Mouse (Mus musculus) liver, adult 2 months (tissue): ENCODE measurements around the gene Nrd1. TPM values are rescaled to one million over a fixed set of nuclear protein-coding genes. Genes with fewer than 3 reads are reported as not detected.

Experiments used
- DNase-seq: peaks from one replicate; pipeline ENCODE4 v3.0.0-alpha.2; 2011; ENCODE audit warnings: low read depth, low spot score; ENCODE audit errors: extremely low read depth
- H3K27ac ChIP-seq: fragments of 200-500 bp; replicated peaks from 2 replicates; pipeline ENCODE4 v1.5.1; 2012; ENCODE audit warnings: low read depth, mild to moderate bottlenecking, control low read depth, inconsistent platforms, low read length; ENCODE audit not compliant: insufficient read depth
- H3K27me3 ChIP-seq: fragments of 200-500 bp; 2 replicates; pipeline ENCODE4 v1.6.1; 2012; ENCODE audit warnings: mild to moderate bottlenecking, moderate library complexity, low read length, inconsistent platforms; ENCODE audit not compliant: control insufficient read depth, insufficient read depth
- H3K36me3 ChIP-seq: fragments of 200-500 bp; 2 replicates; pipeline ENCODE4 v1.6.1; 2012; ENCODE audit warnings: low read length, inconsistent platforms; ENCODE audit not compliant: control insufficient read depth, insufficient read depth
- H3K4me1 ChIP-seq: fragments of 200-500 bp; 2 replicates; pipeline ENCODE4 v1.6.1; 2011; ENCODE audit warnings: low read length; ENCODE audit not compliant: control insufficient read depth, insufficient read depth
- H3K4me3 ChIP-seq: fragments of 200-500 bp; 2 replicates; pipeline ENCODE4 v1.5.1; 2011; ENCODE audit warnings: low read depth, mild to moderate bottlenecking, control low read depth, low read length, moderate library complexity; ENCODE audit not compliant: insufficient read depth
- H3K79me2 ChIP-seq: fragments of 200-500 bp; 2 replicates; pipeline ENCODE4 v1.6.1; 2012; ENCODE audit warnings: inconsistent platforms, mild to moderate bottlenecking, low read length, moderate library complexity; ENCODE audit not compliant: control insufficient read depth, insufficient read depth
- H3K9ac ChIP-seq: fragments of 200-500 bp; 2 replicates; pipeline ENCODE4 v1.6.1; 2012; ENCODE audit warnings: low read depth, mild to moderate bottlenecking, control low read depth, inconsistent platforms, low read length
- CTCF ChIP-seq: fragments of 200-500 bp; IDR thresholded peaks from 2 replicates; pipeline ENCODE4 v1.5.1; 2011; ENCODE audit warnings: low read depth, low read length, control low read depth
- POLR2A ChIP-seq: fragments of 200-500 bp; IDR thresholded peaks from 2 replicates; pipeline ENCODE4 v1.6.1; 2011; ENCODE audit warnings: low read length, control low read depth; ENCODE audit not compliant: insufficient read depth; ENCODE audit errors: extremely low read depth
- WGBS: fragments of 180-500 bp; shearing (Covaris S2); methylation state at CpG from one replicate; pipeline ENCODE4 v1.1.7; 2018; 5-methylcytosine and 5-hydroxymethylcytosine counted together
- polyA plus RNA-seq: library from polyadenylated mRNA; depleted of rRNA; stranded (reverse); fragments of >200 nt; gene quantifications from 2 replicates; pipeline ENCODE4 v1.2.3, GENCODE M21; 2012
- total RNA-seq: library from RNA; depleted of rRNA; stranded (reverse); fragments of >200 nt; gene quantifications from 2 replicates; pipeline ENCODE4 v1.2.3, GENCODE M21; 2014

The Nrd1 gene
- total and polyA plus RNA-seq, 2 experiments = 14.5 to 61.5 TPM

DNA sequence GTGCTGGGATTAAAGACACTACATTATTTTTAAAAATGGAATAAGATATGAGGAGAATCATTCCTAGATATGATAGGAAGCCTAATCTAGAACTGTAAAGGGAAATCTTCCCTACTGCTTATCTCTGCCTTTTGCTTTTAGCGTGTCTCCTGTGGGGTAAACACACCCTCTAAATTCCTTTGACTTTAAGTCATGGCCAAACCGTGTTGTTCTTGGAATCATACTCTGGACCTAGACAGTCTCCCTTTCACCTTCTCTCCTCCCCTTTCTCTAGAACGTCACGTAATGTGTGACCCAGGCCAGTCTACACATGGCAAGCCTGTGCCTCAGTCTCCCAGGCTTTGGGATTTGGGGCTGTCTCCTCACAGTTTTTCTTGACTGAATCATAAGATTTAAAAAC lies 47.8 kb downstream of the Nrd1 start:
- Histone ChIP-seq H3K9ac (no peak overlapping the region), H3K4me3 (no peak overlapping the region), H3K36me3 (peaks cover 57% of the 10 kb centered on the region), H3K4me1 (no peaks in the 10 kb centered on the region), H3K27me3 (no peaks in the 10 kb centered on the region), H3K27ac (no peak overlapping the region), H3K79me2 (no peaks in the 10 kb centered on the region)
- no peak for DNase-seq
- no peak for TF ChIP-seq CTCF
- WGBS = 74% methylated on average over 4 of the region's 4 CpGs

- Histone ChIP-seq H3K27ac (no peak overlapping the region), H3K9ac (no peak overlapping the region), H3K36me3 (peaks cover 42% of the 10 kb centered on the region), H3K27me3 (no peaks in the 10 kb centered on the region), H3K4me1 (no peaks in the 10 kb centered on the region), H3K79me2 (no peaks in the 10 kb centered on the region), H3K4me3 (no peak overlapping the region)
- DNase-seq = no peak
- 50% methylated on average over 1 of the region's 1 CpGs for WGBS
- TF ChIP-seq POLR2A (no peak), CTCF (no peak)
Observed at GRCm38 (mm10) chr4:109052282-109052681, 51.8 kb downstream of the Nrd1 start.

- no peak for DNase-seq
- H3K27me3 ChIP-seq = no peaks in the 10 kb centered on the region
- peaks cover 47% of the 10 kb centered on the region for H3K36me3 ChIP-seq
- WGBS = 93% methylated on average over 9 of the region's 9 CpGs
- no peak overlapping the region for H3K9ac ChIP-seq
- TF ChIP-seq CTCF = no peak
- no peak for TF ChIP-seq POLR2A
- H3K4me3 ChIP-seq = no peak overlapping the region
- H3K79me2 ChIP-seq = no peaks in the 10 kb centered on the region
- no peaks in the 10 kb centered on the region for H3K4me1 ChIP-seq
- H3K27ac ChIP-seq = no peak overlapping the region
Observed at GRCm38 (mm10) chr4:109054003-109054402, 53.5 kb downstream of the Nrd1 start.

GRCm38 (mm10) chr4:109056351-109056750 lies 55.9 kb downstream of the Nrd1 start:
- no peak overlapping the region for H3K9ac ChIP-seq
- H3K4me3 ChIP-seq = no peak overlapping the region
- H3K4me1 ChIP-seq = no peaks in the 10 kb centered on the region
- 79% methylated on average over 7 of the region's 7 CpGs for WGBS
- H3K27ac ChIP-seq = no peak overlapping the region
- no peaks in the 10 kb centered on the region for H3K27me3 ChIP-seq
- no peaks in the 10 kb centered on the region for H3K79me2 ChIP-seq
- peaks cover 53% of the 10 kb centered on the region for H3K36me3 ChIP-seq
- DNase-seq = no peak
- TF ChIP-seq POLR2A = no peak
- 0 out of 2 replicates have a peak, but pooled peaks have one; percentile 3 for TF ChIP-seq CTCF

DNA sequence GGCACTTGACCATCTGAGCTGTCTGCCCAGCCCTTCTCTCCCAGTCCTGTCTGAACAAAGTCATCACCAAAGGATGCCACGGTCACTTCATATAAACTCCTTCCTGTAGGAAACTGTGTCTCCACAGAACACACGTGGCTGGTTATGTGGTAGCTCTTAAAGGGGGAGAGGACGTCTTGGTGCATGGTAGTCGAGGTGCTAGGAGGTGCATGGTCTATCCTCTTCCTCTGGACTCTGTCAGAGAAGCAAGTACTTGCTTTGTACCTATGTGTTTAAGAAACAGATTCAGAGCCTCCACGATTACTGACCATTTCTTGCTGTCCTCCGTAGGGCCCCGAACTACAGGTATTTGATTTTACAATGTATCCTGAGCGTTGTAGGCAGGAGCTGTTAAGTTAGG lies 57.2 kb downstream of the Nrd1 start:
- no peak for DNase-seq
- no peaks in the 10 kb centered on the region for H3K79me2 ChIP-seq
- WGBS = 90% methylated on average over 8 of the region's 8 CpGs
- H3K36me3 ChIP-seq = peaks cover 62% of the 10 kb centered on the region
- no peaks in the 10 kb centered on the region for H3K27me3 ChIP-seq
- TF ChIP-seq POLR2A = no peak
- TF ChIP-seq CTCF = no peak
- no peak overlapping the region for H3K9ac ChIP-seq
- no peak overlapping the region for H3K27ac ChIP-seq
- H3K4me1 ChIP-seq = no peaks in the 10 kb centered on the region
- H3K4me3 ChIP-seq = no peak overlapping the region

DNA sequence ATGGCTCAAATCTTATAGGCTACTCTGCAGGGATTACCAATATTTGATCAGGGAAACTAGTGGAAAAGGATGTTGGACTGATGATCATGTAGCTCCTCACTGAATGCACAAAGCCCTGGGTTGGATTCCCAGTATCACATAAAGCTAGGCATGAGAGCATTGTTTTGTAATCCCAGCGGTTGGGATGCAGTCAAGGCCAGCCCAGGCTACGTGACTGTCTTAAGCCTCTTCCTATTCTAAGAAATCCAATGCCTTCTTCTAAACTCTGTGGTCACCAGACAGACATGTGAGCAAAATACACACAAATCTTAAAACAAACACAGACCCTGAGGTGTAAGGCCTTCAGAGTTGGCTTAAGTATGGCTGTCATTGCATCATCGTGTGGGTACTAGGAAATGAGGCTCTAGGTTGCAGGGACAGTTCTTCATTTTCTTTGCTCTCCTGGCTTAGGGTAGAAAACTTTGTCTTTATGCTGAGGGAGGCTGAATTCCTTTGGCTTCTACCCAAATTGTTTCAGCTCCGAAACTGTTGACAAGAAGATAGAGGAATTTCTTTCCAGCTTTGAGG lies 58.9 kb downstream of the Nrd1 start:
- Histone ChIP-seq H3K4me3 (no peak overlapping the region), H3K36me3 (peaks cover 68% of the 10 kb centered on the region), H3K79me2 (no peaks in the 10 kb centered on the region), H3K27ac (no peak overlapping the region), H3K9ac (no peak overlapping the region), H3K27me3 (no peaks in the 10 kb centered on the region), H3K4me1 (no peaks in the 10 kb centered on the region)
- no peak for TF ChIP-seq CTCF
- TF ChIP-seq POLR2A = no peak
- WGBS = 55% methylated on average over 4 of the region's 4 CpGs
- DNase-seq = peak; percentile 26
